Mouse (Mus musculus) CH12.LX (cell line): ENCODE measurements around the gene Ssx2ip. TPM values are rescaled to one million over a fixed set of nuclear protein-coding genes. Genes with fewer than 3 reads are reported as not detected.

Experiments
- DNase-seq: peaks from one replicate; pipeline ENCODE4 v3.0.0-alpha.2; 2013; ENCODE audit errors: extremely low read depth
- H3K27ac ChIP-seq: 2 replicates; pipeline ENCODE4 v1.5.1; 2012; ENCODE audit warnings: low read depth, mild to moderate bottlenecking, control low read depth, moderate library complexity; ENCODE audit not compliant: insufficient read depth
- H3K27me3 ChIP-seq: replicated peaks from 2 replicates; pipeline ENCODE3; 2012; ENCODE audit warnings: inconsistent platforms
- H3K36me3 ChIP-seq, 2 experiments: replicated peaks in 1 of 2; 2 replicates each; pipeline versions ENCODE3 to v1.6.1; 2012; ENCODE audit warnings: inconsistent platforms in 1 of 2, low read length in 1 of 2, mild to moderate bottlenecking in 1 of 2, mixed read lengths in 1 of 2, moderate library complexity in 1 of 2; ENCODE audit not compliant: control insufficient read depth in 1 of 2, insufficient read depth in 1 of 2
- H3K4me1 ChIP-seq, 2 experiments: 2 replicates each; pipeline ENCODE4 v1.6.1; 2012; ENCODE audit warnings: inconsistent platforms in 1 of 2, moderate library complexity in 1 of 2; ENCODE audit not compliant: insufficient read depth in 2 of 2, control insufficient read depth in 1 of 2
- H3K4me2 ChIP-seq: 2 replicates; pipeline ENCODE4 v1.6.1; 2012; ENCODE audit warnings: low read depth, mild to moderate bottlenecking, control low read depth; ENCODE audit not compliant: poor library complexity, insufficient read depth, severe bottlenecking
- H3K4me3 ChIP-seq, 3 experiments: fragments of 150-350 bp in 1 of 3; sonication (generic) in 1 of 3; replicated peaks in 1 of 3; 2 replicates each; pipeline versions ENCODE3 to v1.5.1; 2011 to 2012; ENCODE audit warnings: low read depth in 2 of 3, low read length in 2 of 3, mild to moderate bottlenecking in 2 of 3, moderate library complexity in 2 of 3, control low read depth in 1 of 3, improper control_type of control experiment in 1 of 3, inconsistent platforms in 1 of 3, mixed read lengths in 1 of 3; ENCODE audit not compliant: poor library complexity in 1 of 3
- H3K79me2 ChIP-seq: replicated peaks from 2 replicates; pipeline ENCODE4 v1.6.1; 2012; ENCODE audit warnings: mild to moderate bottlenecking, moderate library complexity; ENCODE audit not compliant: control insufficient read depth, poor library complexity, insufficient read depth, severe bottlenecking; ENCODE audit errors: extremely low read depth
- H3K9ac ChIP-seq: 2 replicates; pipeline ENCODE4 v1.6.1; 2012; ENCODE audit warnings: low read depth, mild to moderate bottlenecking, control low read depth, moderate library complexity; ENCODE audit not compliant: insufficient read depth
- H3K9me3 ChIP-seq: replicated peaks from 2 replicates; pipeline ENCODE3; 2012; ENCODE audit warnings: low read length, inconsistent platforms, mixed read lengths
- CHD1 ChIP-seq: IDR thresholded peaks from 2 replicates; pipeline ENCODE4 v1.6.1; 2012; ENCODE audit warnings: low read depth, low read length, improper control_type of control experiment, inconsistent platforms
- CHD2 ChIP-seq: IDR thresholded peaks from 2 replicates; pipeline ENCODE4 v1.6.1; 2011; ENCODE audit warnings: low read length, improper control_type of control experiment
- E2F4 ChIP-seq: IDR thresholded peaks from 2 replicates; pipeline ENCODE4 v1.6.1; 2011; ENCODE audit warnings: low read depth, low read length, improper control_type of control experiment; ENCODE audit not compliant: insufficient replicate concordance
- ELF1 ChIP-seq: IDR thresholded peaks from 2 replicates; pipeline ENCODE4 v1.6.1; 2014; ENCODE audit warnings: low read depth, mild to moderate bottlenecking, inconsistent platforms, low read length, improper control_type of control experiment
- EP300 ChIP-seq: IDR thresholded peaks from 2 replicates; pipeline ENCODE4 v1.6.1; 2011; ENCODE audit warnings: low read length, improper control_type of control experiment
- HCFC1 ChIP-seq: IDR thresholded peaks from 2 replicates; pipeline ENCODE4 v1.6.1; 2012; ENCODE audit warnings: low read depth, mild to moderate bottlenecking, inconsistent platforms, low read length, improper control_type of control experiment
- IRF4 ChIP-seq: IDR thresholded peaks from 2 replicates; pipeline ENCODE4 v1.6.1; 2014; ENCODE audit warnings: low read depth, mild to moderate bottlenecking, inconsistent platforms, low read length, improper control_type of control experiment
- JUND ChIP-seq: conservative IDR thresholded peaks from 2 replicates; pipeline ENCODE4 v1.6.1; 2011; ENCODE audit warnings: low read depth, low read length, improper control_type of control experiment
- MAFK ChIP-seq: IDR thresholded peaks from 2 replicates; pipeline ENCODE4 v1.6.1; 2011; ENCODE audit warnings: low read length, improper control_type of control experiment; ENCODE audit not compliant: insufficient replicate concordance
- MAX ChIP-seq: IDR thresholded peaks from 2 replicates; pipeline ENCODE4 v1.6.1; 2011; ENCODE audit warnings: low read length, improper control_type of control experiment
- MAZ ChIP-seq: IDR thresholded peaks from 2 replicates; pipeline ENCODE4 v1.6.1; 2012; ENCODE audit warnings: low read depth, mild to moderate bottlenecking, inconsistent platforms, low read length, improper control_type of control experiment, moderate library complexity
- MXI1 ChIP-seq: IDR thresholded peaks from 2 replicates; pipeline ENCODE4 v1.6.1; 2011; ENCODE audit warnings: mild to moderate bottlenecking, low read depth, low read length, improper control_type of control experiment
- NELFE ChIP-seq: IDR thresholded peaks from 2 replicates; pipeline ENCODE4 v1.6.1; 2011; ENCODE audit warnings: low read depth, low read length, improper control_type of control experiment
- PAX5 ChIP-seq: IDR thresholded peaks from 2 replicates; pipeline ENCODE4 v1.6.1; 2012; ENCODE audit warnings: low read length, inconsistent platforms, mixed read lengths
- POLR2A ChIP-seq: IDR thresholded peaks from 2 replicates; pipeline ENCODE4 v1.6.1; 2011; ENCODE audit warnings: low read depth, mild to moderate bottlenecking, improper control_type of control experiment, low read length
- POLR2AphosphoS2 ChIP-seq: IDR thresholded peaks from 2 replicates; pipeline ENCODE4 v1.6.1; 2011; ENCODE audit warnings: low read depth, low read length, improper control_type of control experiment
- RAD21 ChIP-seq: IDR thresholded peaks from 2 replicates; pipeline ENCODE4 v1.6.1; 2011; ENCODE audit warnings: low read depth, mild to moderate bottlenecking, low read length, improper control_type of control experiment, moderate library complexity
- TCF12 ChIP-seq: IDR thresholded peaks from 2 replicates; pipeline ENCODE4 v1.6.1; 2014; ENCODE audit warnings: low read depth, mild to moderate bottlenecking, inconsistent platforms, low read length, improper control_type of control experiment
- UBTF ChIP-seq: IDR thresholded peaks from 2 replicates; pipeline ENCODE4 v1.6.1; 2012; ENCODE audit warnings: low read depth, mild to moderate bottlenecking, inconsistent platforms, low read length, improper control_type of control experiment, moderate library complexity
- USF2 ChIP-seq: conservative IDR thresholded peaks from 2 replicates; pipeline ENCODE4 v1.6.1; 2011; ENCODE audit warnings: low read depth, low read length, improper control_type of control experiment
- ZC3H11A ChIP-seq: IDR thresholded peaks from 2 replicates; pipeline ENCODE4 v1.6.1; 2012; ENCODE audit warnings: low read depth, mild to moderate bottlenecking, inconsistent platforms, low read length, improper control_type of control experiment
- ZMIZ1 ChIP-seq: IDR thresholded peaks from 2 replicates; pipeline ENCODE4 v1.6.1; 2012; ENCODE audit warnings: low read depth, mild to moderate bottlenecking, inconsistent platforms, low read length, improper control_type of control experiment
- ZNF384 ChIP-seq: IDR thresholded peaks from 2 replicates; pipeline ENCODE4 v1.6.1; 2012; ENCODE audit warnings: low read depth, low read length, improper control_type of control experiment, inconsistent platforms
- dilution Hi-C: fragments of 300-500 bp; cut with MboI; formaldehyde crosslinking; loops from 2 replicates; pipeline ENCODE4 v1.14.3; 2020; ENCODE audit warnings: low sequenced_read_pairs; ENCODE audit not compliant: extremely low pct_unique_long_range_greater_than_20kb, extremely low pct_ligation_motif_present
- in situ Hi-C: fragments of 300-500 bp; cut with MboI; formaldehyde crosslinking; loops from 3 replicates; pipeline ENCODE4 v1.14.3; 2019; ENCODE audit warnings: low sequenced_read_pairs, low pct_ligation_motif_present, low pct_unique_long_range_greater_than_20kb, mixed read lengths
- polyA plus RNA-seq: library from polyadenylated mRNA; unstranded; fragments of >175 nt; gene quantifications from 2 replicates; pipeline ENCODE4 v1.2.1, GENCODE M21; 2012; ENCODE audit warnings: low read depth; ENCODE audit not compliant: insufficient read length
- total RNA-seq, 2 experiments: library from RNA; depleted of rRNA; stranded (reverse); fragments of 300-350 nt in 1 of 2; fragments of >200 nt in 1 of 2; gene quantifications; 2 replicates each; pipeline ENCODE4 v1.2.3; 2012 to 2014

Ssx2ip gene
- total and polyA plus RNA-seq, 3 experiments, result 28.0 to 32.6 (median 31.9) TPM

- no peaks in the 10 kb centered on the region for H3K36me3 ChIP-seq
- dilution Hi-C loops, result no loop called here
- DNase-seq, result no peak
- H3K79me2 ChIP-seq, result no peaks in the 10 kb centered on the region
- H3K4me1 ChIP-seq, result peaks cover 2 to 14% of the 10 kb centered on the region in 2 experiments; a peak in 2 of 4 replicates
- no peak overlapping the region for H3K4me3 ChIP-seq
- H3K4me2 ChIP-seq, result no peak overlapping the region
- H3K9me3 ChIP-seq, result no peaks in the 10 kb centered on the region
- H3K27me3 ChIP-seq, result no peaks in the 10 kb centered on the region
- TF ChIP-seq MAFK (no peak), HCFC1 (no peak), UBTF (no peak), E2F4 (no peak), TCF12 (no peak), MXI1 (no peak), EP300 (no peak), POLR2AphosphoS2 (no peak), PAX5 (no peak), CHD2 (no peak), POLR2A (no peak), IRF4 (no peak), NELFE (no peak), RAD21 (no peak), ZNF384 (no peak), MAZ (no peak), JUND (no peak), CHD1 (no peak), ZC3H11A (no peak)
- no peak overlapping the region for H3K27ac ChIP-seq
- no peak overlapping the region for H3K9ac ChIP-seq
- in situ Hi-C loops, result no loop called here
Observed at GRCm38 (mm10) chr3:146376337-146377130, 27.9 kb upstream of the Ssx2ip start.

DNA sequence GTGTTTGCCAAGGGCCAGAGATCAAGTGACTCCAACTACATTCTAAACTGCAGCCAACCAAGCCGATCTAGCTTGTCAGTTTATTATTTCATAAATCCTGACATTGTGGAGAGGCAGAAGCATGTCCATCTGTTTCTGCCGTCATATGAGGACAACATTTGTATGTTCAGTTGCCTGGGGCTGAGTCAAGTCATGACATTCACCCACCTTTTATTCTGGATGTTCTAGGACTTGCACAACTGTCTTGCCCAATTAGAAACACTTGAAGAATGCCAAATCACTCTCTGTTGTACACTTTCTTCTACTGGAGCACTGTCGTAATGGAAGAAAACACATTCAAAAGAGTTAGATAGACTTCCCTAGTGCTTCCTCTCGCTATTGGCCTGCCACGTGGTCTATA, 27.2 kb upstream of the Ssx2ip start:
- DNase-seq, result no peak
- Histone ChIP-seq H3K4me1 (peaks cover 2 to 14% of the 10 kb centered on the region in 2 experiments; a peak in 2 of 4 replicates), H3K4me3 (no peak overlapping the region), H3K27me3 (no peaks in the 10 kb centered on the region), H3K36me3 (no peaks in the 10 kb centered on the region), H3K79me2 (no peaks in the 10 kb centered on the region), H3K9ac (no peak overlapping the region), H3K27ac (no peak overlapping the region), H3K9me3 (no peaks in the 10 kb centered on the region), H3K4me2 (no peak overlapping the region)
- in situ Hi-C loops, result no loop called here
- dilution Hi-C loops, result no loop called here
- TF ChIP-seq ELF1, result no peak
- no peak for TF ChIP-seq POLR2A
- no peak for TF ChIP-seq MAX
- TF ChIP-seq RAD21, result no peak
- TF ChIP-seq TCF12, result no peak
- TF ChIP-seq USF2, result no peak
- no peak for TF ChIP-seq PAX5
- TF ChIP-seq ZMIZ1, result no peak
